In genomic region chr6:134876795-134877194, GRCm38 (mm10) we compare ENCODE assay signal across 8 mouse cellular contexts. TPM values are rescaled to one million over a fixed set of nuclear protein-coding genes. Genes with fewer than 3 reads are reported as not detected.
DNase-seq lines count a peak whose midpoint lies in the region; ATAC-seq lines count a peak whose summit lies in the region.

No protein-coding gene starts in this region.

- H3K27me3 ChIP-seq in liver, embryonic 11.5 days (replicated peaks; ENCODE audit: control insufficient read depth, insufficient read depth, low read length) = no peaks in the 10 kb centered on the region

- no peaks in the 10 kb centered on the region for H3K4me1 ChIP-seq in liver, embryonic 11.5 days (replicated peaks; ENCODE audit: control insufficient read depth, insufficient read depth, low read length)

- peak; percentile 84 for DNase-seq in heart, adult 11 months
- DNase-seq in heart, postnatal 36 days = no peak
- DNase-seq in B cell, adult 2 months = peak; percentile 24 to 39
- DNase-seq in ZHBTc4 (ENCODE audit: low read depth, low spot score) = peak; percentile 70
- no peak for DNase-seq in liver, embryonic 11.5 days (ENCODE audit: low spot score)
- DNase-seq in layer of hippocampus, postnatal 36 days = no peak
- no peak for DNase-seq in left cerebral cortex, adult 9 months (ENCODE audit: low spot score in 2 of 2)
- DNase-seq in cerebellum, adult 11-12 months = no peak

- no peaks in the 10 kb centered on the region for H3K36me3 ChIP-seq in liver, embryonic 11.5 days (ENCODE audit: control insufficient read depth, insufficient read depth, low read length)

- no peak overlapping the region for H3K27ac ChIP-seq in liver, embryonic 11.5 days (ENCODE audit: low read depth, low read length)

- H3K9ac ChIP-seq in liver, embryonic 11.5 days (ENCODE audit: low read depth, low read length) = no peak overlapping the region

- WGBS in liver, embryonic 11.5 days = 67% methylated on average over 6 of the region's 6 CpGs

- intact Hi-C loops in heart, postnatal 36 days (cut with DNase I) = no loop called here

- ATAC-seq in liver, embryonic 11.5 days (replicated peaks; ENCODE audit: low FRiP score) = peak; percentile 57; the same call in 1 of the 2 replicates

- H3K9me3 ChIP-seq in liver, embryonic 11.5 days (ENCODE audit: control insufficient read depth, low read length) = no peaks in the 10 kb centered on the region

- no peak overlapping the region for H3K4me2 ChIP-seq in liver, embryonic 11.5 days

- no peak overlapping the region for H3K4me3 ChIP-seq in liver, embryonic 11.5 days (ENCODE audit: low read depth, low read length)

RNA-seq across cellular contexts. Expression of gene Gpr19, which starts 21.6 kb away (rescaled TPM):
- total RNA-seq in heart, postnatal 36 days (2021) = 1 to 10 TPM; 4.4 to 5.2 TPM
- 6.1 and 9.1 TPM in 2 replicates for polyA plus RNA-seq in liver, embryonic 11.5 days (2014; fragmentation: Nextera tagmentation; extraction: Ambion mirVana)
- total RNA-seq in layer of hippocampus, postnatal 36 days (2021) = 10 to 100 TPM; 28.1 to 29.3 TPM

RNA-seq across cellular contexts. Expression of gene Cdkn1b, which starts 43.4 kb away (rescaled TPM):
- total RNA-seq in heart, postnatal 36 days (2021) = 10 to 100 TPM; 50.9 to 53.6 TPM
- polyA plus RNA-seq in liver, embryonic 11.5 days (2014; fragmentation: Nextera tagmentation; extraction: Ambion mirVana) = 8.9 and 9.4 TPM in 2 replicates
- 10 to 100 TPM; 51.0 to 52.6 TPM for total RNA-seq in layer of hippocampus, postnatal 36 days (2021)

RNA-seq across cellular contexts. Expression of gene Crebl2, which starts 46.8 kb away (rescaled TPM):
- total RNA-seq in heart, postnatal 36 days (2021) = 10 to 100 TPM; 13.0 to 14.1 TPM
- 1.3 and 1.5 TPM in 2 replicates for polyA plus RNA-seq in liver, embryonic 11.5 days (2014; fragmentation: Nextera tagmentation; extraction: Ambion mirVana)
- 10 to 100 TPM; 41.1 to 41.7 TPM for total RNA-seq in layer of hippocampus, postnatal 36 days (2021)

Comparison
In these comparisons a context has a peak if more than half of its experiments do, and no peak if none do; other contexts are left out.
1. DNase-seq: peak in heart, adult 11 months (single experiment), B cell, adult 2 months (2 of 2) and ZHBTc4 (single experiment); none in heart, postnatal 36 days (0 of 2), liver, embryonic 11.5 days (single experiment), layer of hippocampus, postnatal 36 days (0 of 2), left cerebral cortex, adult 9 months (0 of 2) and cerebellum, adult 11-12 months (single experiment).
2. RNA of gene Gpr19, which starts 21.6 kb away (total RNA-seq): 28.1 to 29.3 TPM in layer of hippocampus, postnatal 36 days; 4.4 to 5.2 TPM in heart, postnatal 36 days; every median in the first group is over 4 times any median in the second.